10 mouse cellular contexts compared by ENCODE assay signal in genomic region chr9:45380411-45381251, GRCm38 (mm10). TPM values are rescaled to one million over a fixed set of nuclear protein-coding genes. Genes with fewer than 3 reads are reported as not detected.
DNase-seq lines count a peak whose midpoint lies in the region; ATAC-seq and TF ChIP-seq lines count a peak whose summit lies in the region.
"Had no signal": no experiment of that assay in that cellular context is flagged by ENCODE, and none has a peak within 500 bp of the region (broad histone marks: within the 10 kb centered on the region; RNA-seq: fewer than 3 reads in every experiment).

No protein-coding gene starts in this region.

- H3K27me3 ChIP-seq in hindbrain, embryonic 13.5 days, result no peaks in the 10 kb centered on the region
- no peaks in the 10 kb centered on the region for H3K27me3 ChIP-seq in intestine, postnatal 0 days (replicated peaks; ENCODE audit: control insufficient read depth, insufficient read depth, low read length)

- H3K27ac ChIP-seq in hindbrain, embryonic 13.5 days, result peak overlapping the region; percentile 80
- H3K27ac ChIP-seq in intestine, postnatal 0 days (ENCODE audit: low read depth, low read length), result no peak overlapping the region

- no peaks in the 10 kb centered on the region for H3K9me3 ChIP-seq in hindbrain, embryonic 13.5 days
- H3K9me3 ChIP-seq in intestine, postnatal 0 days (ENCODE audit: control insufficient read depth), result no peaks in the 10 kb centered on the region

- H3K4me2 ChIP-seq in hindbrain, embryonic 13.5 days, result no peak overlapping the region
- H3K4me2 ChIP-seq in intestine, postnatal 0 days (replicated peaks; ENCODE audit: low read depth), result no peak overlapping the region

- DNase-seq in adrenal gland, postnatal 10 days, result peak; percentile 49
- DNase-seq in adrenal gland, postnatal 25 days, result no peak
- peak; percentile 37 for DNase-seq in right cerebral cortex, postnatal 4 days
- DNase-seq in right cerebral cortex, postnatal 36 days (ENCODE audit: low spot score in 2 of 2), result no peak
- DNase-seq in heart, postnatal 4 days, result no peak
- no peak for DNase-seq in lung, postnatal 4 days
- DNase-seq: kidney, postnatal 4 days; lung, postnatal 36 days had no signal

- no peak overlapping the region for H3K9ac ChIP-seq in hindbrain, embryonic 13.5 days
- no peak overlapping the region for H3K9ac ChIP-seq in intestine, postnatal 0 days (ENCODE audit: low read depth, low read length)

- H3K4me1 ChIP-seq in hindbrain, embryonic 13.5 days (replicated peaks), result peaks cover 73% of the 10 kb centered on the region
- H3K4me1 ChIP-seq in intestine, postnatal 0 days (replicated peaks; ENCODE audit: control insufficient read depth, insufficient read depth, low read length), result no peaks in the 10 kb centered on the region

- H3K4me3 ChIP-seq in hindbrain, embryonic 13.5 days, result no peak overlapping the region
- no peak overlapping the region for H3K4me3 ChIP-seq in intestine, postnatal 0 days (ENCODE audit: low read depth, low read length)

- TF ChIP-seq CTCF in intestine, postnatal 0 days (IDR thresholded peaks at IDR 0.05; ENCODE audit: low read depth), result no peak

- WGBS in hindbrain, embryonic 13.5 days, result 28% methylated on average over 10 of the region's 10 CpGs
- 55% methylated on average over 10 of the region's 10 CpGs for WGBS in intestine, postnatal 0 days

- H3K36me3 ChIP-seq in hindbrain, embryonic 13.5 days, result peaks cover 3% of the 10 kb centered on the region; the same call in 1 of the 2 replicates
- H3K36me3 ChIP-seq in intestine, postnatal 0 days (ENCODE audit: control insufficient read depth, insufficient read depth), result no peaks in the 10 kb centered on the region

- ATAC-seq in hindbrain, embryonic 13.5 days (ENCODE audit: low FRiP score), result peak; percentile 81
- no peak for ATAC-seq in intestine, postnatal 0 days

RNA-seq across cellular contexts. Expression of gene Fxyd6, which starts 10.6 kb away (rescaled TPM):
- total RNA-seq in adrenal gland, postnatal 10 days (2021), result 100 to 1,000 TPM in 1 of 2 experiments, 10 to 100 TPM in 1; 97.7 to 120 TPM
- 153 and 178 TPM in 2 replicates for total RNA-seq in adrenal gland, postnatal 25 days (2021)
- polyA plus RNA-seq in hindbrain, embryonic 13.5 days (2015; fragmentation: Nextera tagmentation; extraction: Ambion mirVana), result 354 and 379 TPM in 2 replicates
- 54.5 and 57.2 TPM in 2 replicates for polyA plus RNA-seq in intestine, postnatal 0 days (2015; fragmentation: Nextera tagmentation; extraction: Ambion mirVana)
- total RNA-seq in heart, postnatal 4 days (2021), result 10 to 100 TPM; 28.5 to 29.6 TPM

RNA-seq across cellular contexts. Expression of gene Fxyd2, which starts 18.8 kb away (rescaled TPM):
- total RNA-seq in adrenal gland, postnatal 10 days (2021), result 1 to 10 TPM; 2.3 to 7.3 TPM
- 2.9 and 3.4 TPM in 2 replicates for total RNA-seq in adrenal gland, postnatal 25 days (2021)
- 4.5 and 6.4 TPM in 2 replicates for polyA plus RNA-seq in hindbrain, embryonic 13.5 days (2015; fragmentation: Nextera tagmentation; extraction: Ambion mirVana)
- 1.2 and 1.7 TPM in 2 replicates for polyA plus RNA-seq in intestine, postnatal 0 days (2015; fragmentation: Nextera tagmentation; extraction: Ambion mirVana)
- total RNA-seq in heart, postnatal 4 days (2021), result under 1 TPM in 1 of 2 experiments, not detected in 1; 0.61 TPM

RNA-seq across cellular contexts. Expression of gene Dscaml1, which starts 45.8 kb away (rescaled TPM):
- 1 to 10 TPM in 1 of 2 experiments, under 1 TPM in 1; 0.33 to 1.1 TPM for total RNA-seq in adrenal gland, postnatal 10 days (2021)
- total RNA-seq in adrenal gland, postnatal 25 days (2021), result 0.62 and 1.5 TPM in 2 replicates
- polyA plus RNA-seq in hindbrain, embryonic 13.5 days (2015; fragmentation: Nextera tagmentation; extraction: Ambion mirVana), result 11.1 and 11.2 TPM in 2 replicates
- polyA plus RNA-seq in intestine, postnatal 0 days (2015; fragmentation: Nextera tagmentation; extraction: Ambion mirVana), result 0.08 and 0.09 TPM in 2 replicates
- not detected for total RNA-seq in heart, postnatal 4 days (2021)

Comparison
In these comparisons a context has a peak if more than half of its experiments do, and no peak if none do; other contexts are left out.
1. DNase-seq: peak in adrenal gland, postnatal 10 days (single experiment) and right cerebral cortex, postnatal 4 days (single experiment); none in adrenal gland, postnatal 25 days (single experiment), right cerebral cortex, postnatal 36 days (0 of 2), heart, postnatal 4 days (single experiment) and lung, postnatal 4 days (0 of 2).